Mouse (Mus musculus): ENCODE measurements at regions not wholly inside any gene's neighbourhood (a gene's known extent, or its start where the extent isn't known, plus 50 kb on each side); places are given as distances from the start of the nearest gene placed in this dataset.

GRCm38 (mm10) chr16:77372768-77373167 lies 229.1 kb downstream of the Gm11146 start:
- intact Hi-C loops (cut with DNase I), result no loop called here
- H3K4me3 ChIP-seq, result no peak overlapping the region
- no peak for TF ChIP-seq CTCF (IDR thresholded peaks at IDR 0.05)
- DNase-seq, result no peak
- H3K27ac ChIP-seq, result no peak overlapping the region

GRCm38 (mm10) chr16:77369810-77370209 lies 232.1 kb downstream of the Gm11146 start:
- H3K27ac ChIP-seq, result no peak overlapping the region
- DNase-seq, result no peak
- intact Hi-C loops (cut with DNase I), result no loop called here
- TF ChIP-seq CTCF (IDR thresholded peaks at IDR 0.05), result no peak
- H3K4me3 ChIP-seq, result no peak overlapping the region

- intact Hi-C loops (cut with DNase I), result no loop called here
- no peak for TF ChIP-seq CTCF (IDR thresholded peaks at IDR 0.05)
- H3K4me3 ChIP-seq, result no peak overlapping the region
- no peak overlapping the region for H3K27ac ChIP-seq
- DNase-seq, result no peak
These were observed 236.6 kb downstream of the Gm11146 start for GRCm38 (mm10) chr16:77365254-77365653.

- no peak for TF ChIP-seq CTCF (IDR thresholded peaks at IDR 0.05)
- Histone ChIP-seq H3K4me3 (no peak overlapping the region), H3K27ac (no peak overlapping the region)
- DNase-seq, result no peak
- intact Hi-C loops (cut with DNase I), result no loop called here
These were observed 237.5 kb downstream of the Gm11146 start for GRCm38 (mm10) chr16:77364439-77364838.

- no peak overlapping the region for H3K4me3 ChIP-seq
- no peak for TF ChIP-seq CTCF (IDR thresholded peaks at IDR 0.05)
- no peak overlapping the region for H3K27ac ChIP-seq
- DNase-seq, result no peak
- intact Hi-C loops (cut with DNase I), result no loop called here
These were observed 242.7 kb downstream of the Gm11146 start for GRCm38 (mm10) chr16:77359190-77359589.

- Histone ChIP-seq H3K4me3 (no peak overlapping the region), H3K27ac (no peak overlapping the region)
- no peak for DNase-seq
- TF ChIP-seq CTCF (IDR thresholded peaks at IDR 0.05), result no peak
- intact Hi-C loops (cut with DNase I), result no loop called here
These were observed 246.6 kb downstream of the Gm11146 start for GRCm38 (mm10) chr16:77355260-77355659.

GRCm38 (mm10) chr16:77354201-77354712 lies 247.6 kb downstream of the Gm11146 start:
- H3K4me3 ChIP-seq, result no peak overlapping the region
- DNase-seq, result no peak
- TF ChIP-seq CTCF (IDR thresholded peaks at IDR 0.05), result no peak
- intact Hi-C loops (cut with DNase I), result no loop called here
- H3K27ac ChIP-seq, result no peak overlapping the region

- no peak for DNase-seq
- TF ChIP-seq CTCF (IDR thresholded peaks at IDR 0.05), result no peak
These were observed 255.8 kb downstream of the Gm11146 start for GRCm38 (mm10) chr16:77346128-77346527.

GRCm38 (mm10) chr16:77332285-77332684 lies 269.6 kb downstream of the Gm11146 start:
- TF ChIP-seq CTCF (IDR thresholded peaks at IDR 0.05), result no peak
- Histone ChIP-seq H3K27ac (peak overlapping the region; percentile 88; the same call in 1 of the 2 replicates), H3K4me3 (peak overlapping the region; percentile 71)
- no peak for DNase-seq
- intact Hi-C loops (cut with DNase I), result loop anchor here (5.0 to 10.0 kb wide), 2 partner anchors 70 to 317 kb away; partner anchors contain the start of gene Usp25

More at GRCm38 (mm10) chr16:77346128-77346527, 255.8 kb downstream of the Gm11146 start:
- intact Hi-C loops (cut with DNase I), result no loop called here
- no peak overlapping the region for H3K4me3 ChIP-seq
- no peak overlapping the region for H3K27ac ChIP-seq

GRCm38 (mm10) chr16:77330996-77331395 lies 270.9 kb downstream of the Gm11146 start:
- H3K4me3 ChIP-seq, result peak overlapping the region; percentile 71
- TF ChIP-seq CTCF (IDR thresholded peaks at IDR 0.05), result no peak
- peak overlapping the region; percentile 88 for H3K27ac ChIP-seq
- intact Hi-C loops (cut with DNase I), result loop anchor here (5.0 to 10.0 kb wide), 2 partner anchors 71 to 316 kb away; partner anchors contain the start of gene Usp25
- DNase-seq, result peak; percentile 41

- Histone ChIP-seq H3K27ac (peak overlapping the region; percentile 88), H3K4me3 (peak overlapping the region; percentile 71)
- TF ChIP-seq CTCF (IDR thresholded peaks at IDR 0.05), result no peak
- peak; percentile 32 for DNase-seq
- intact Hi-C loops (cut with DNase I), result loop anchor here (1.0 to 10.0 kb wide), 6 partner anchors 72 to 315 kb away; partner anchors contain the start of gene Usp25
These were observed 272.0 kb downstream of the Gm11146 start for GRCm38 (mm10) chr16:77329711-77330530.

- intact Hi-C loops (cut with DNase I), result loop anchor here (1.0 to 2.0 kb wide), 4 partner anchors 92 to 266 kb away; no protein-coding TSS in a partner anchor
- peak overlapping the region; percentile 88 for H3K27ac ChIP-seq
- peak; percentile 30; the same call in 1 of the 2 replicates for TF ChIP-seq CTCF (IDR thresholded peaks at IDR 0.05)
- H3K4me3 ChIP-seq, result peak overlapping the region; percentile 71
- DNase-seq, result peak; percentile 73
These were observed 272.7 kb downstream of the Gm11146 start for GRCm38 (mm10) chr16:77329160-77329691.

- intact Hi-C loops (cut with DNase I), result loop anchor here (1.0 to 2.0 kb wide), 4 partner anchors 92 to 266 kb away; no protein-coding TSS in a partner anchor
- DNase-seq, result no peak
- peak; percentile 3; the same call in 1 of the 2 replicates for TF ChIP-seq CTCF (IDR thresholded peaks at IDR 0.05)
- Histone ChIP-seq H3K27ac (peak overlapping the region; percentile 88), H3K4me3 (peak overlapping the region; percentile 71)
These were observed 273.2 kb downstream of the Gm11146 start for GRCm38 (mm10) chr16:77328628-77329159.

Data from gastrocnemius, adult 2 months (tissue).